Mouse (Mus musculus): ENCODE results near the gene Ubac2. TPM values are rescaled to one million over a fixed set of nuclear protein-coding genes. Genes with fewer than 3 reads are reported as not detected.
"Not testable (repeated sequence)": the region's sequence is repeated elsewhere in the genome, so short reads cannot be mapped to it uniquely, and the experiment has no call there.

Ubac2 gene
- total RNA-seq (2021): 10 to 100 TPM; 34.2 to 36.0 TPM
- long read RNA-seq, experiment 1, transcript Ubac2-201 (9 exons, 2,139 nt): major isoform, 59 of 73 reads
- long read RNA-seq, experiment 1, partial matches to known transcripts: 4 of 73 reads
- long read RNA-seq, experiment 1, other reads (novel, unspliced or antisense): 10 of 73 reads
- long read RNA-seq, experiment 2, transcript Ubac2-201 (9 exons, 2,139 nt): major isoform, 42 of 47 reads
- long read RNA-seq, experiment 2, partial matches to known transcripts: 3 of 47 reads
- long read RNA-seq, experiment 2, other reads (novel, unspliced or antisense): 2 of 47 reads

- peak; percentile 98 to 99 for DNase-seq (ENCODE audit: low spot score in 2 of 2)
Measured at GRCm38 (mm10) chr14:121878176-121878858, at the start of gene Ubac2. Ubac2 (plus strand) TSS chr14:121878620.

GRCm38 (mm10) chr14:121829816-121830442 lies 48.5 kb upstream of the Ubac2 start:
- DNase-seq (ENCODE audit: low spot score in 2 of 2): no peak

GRCm38 (mm10) chr14:121833001-121833520 lies 45.4 kb upstream of the Ubac2 start:
- no peak for DNase-seq (ENCODE audit: low spot score in 2 of 2)

- DNase-seq (ENCODE audit: low spot score in 2 of 2): no peak
Measured at GRCm38 (mm10) chr14:121838161-121838560, 40.3 kb upstream of the Ubac2 start.

GRCm38 (mm10) chr14:121840217-121840616 lies 38.2 kb upstream of the Ubac2 start:
- no peak for DNase-seq (ENCODE audit: low spot score in 2 of 2)

GRCm38 (mm10) chr14:121844486-121844885 lies 33.9 kb upstream of the Ubac2 start:
- DNase-seq (ENCODE audit: low spot score in 2 of 2): no peak

GRCm38 (mm10) chr14:121851231-121851630 lies 27.2 kb upstream of the Ubac2 start:
- no peak for DNase-seq (ENCODE audit: low spot score in 2 of 2)

GRCm38 (mm10) chr14:121852531-121852930 lies 25.9 kb upstream of the Ubac2 start:
- peak in 1 of 2 experiments; percentile 4 for DNase-seq (ENCODE audit: low spot score in 2 of 2)

- DNase-seq (ENCODE audit: low spot score in 2 of 2): peak; percentile 68 to 78
Measured at GRCm38 (mm10) chr14:121865162-121865561, 13.3 kb upstream of the Ubac2 start.

- DNase-seq (ENCODE audit: low spot score in 2 of 2): no peak
Measured at GRCm38 (mm10) chr14:121866574-121866973, 11.8 kb upstream of the Ubac2 start.

GRCm38 (mm10) chr14:121869111-121869510 lies 9.3 kb upstream of the Ubac2 start:
- DNase-seq (ENCODE audit: low spot score in 2 of 2): peak in 1 of 2 experiments; percentile 16

GRCm38 (mm10) chr14:121872760-121873159 lies 5.7 kb upstream of the Ubac2 start:
- DNase-seq (ENCODE audit: low spot score in 2 of 2): no peak

GRCm38 (mm10) chr14:121873172-121873571 lies 5.2 kb upstream of the Ubac2 start:
- no peak for DNase-seq (ENCODE audit: low spot score in 2 of 2)

- DNase-seq (ENCODE audit: low spot score in 2 of 2): no peak
Measured at GRCm38 (mm10) chr14:121873646-121874045, 4.8 kb upstream of the Ubac2 start.

GRCm38 (mm10) chr14:121876190-121876589 lies 2.2 kb upstream of the Ubac2 start:
- not testable (repeated sequence) for DNase-seq (ENCODE audit: low spot score in 2 of 2)

- DNase-seq (ENCODE audit: low spot score in 2 of 2): no peak
Measured at GRCm38 (mm10) chr14:121876860-121877259, 1.6 kb upstream of the Ubac2 start.

GRCm38 (mm10) chr14:121877640-121878039 lies 780 bp upstream of the Ubac2 start:
- DNase-seq (ENCODE audit: low spot score in 2 of 2): no peak

GRCm38 (mm10) chr14:121878859-121879206 lies 413 bp downstream of the Ubac2 start:
- DNase-seq (ENCODE audit: low spot score in 2 of 2): no peak

GRCm38 (mm10) chr14:121879266-121879840 lies 933 bp downstream of the Ubac2 start:
- no peak for DNase-seq (ENCODE audit: low spot score in 2 of 2)

GRCm38 (mm10) chr14:121881211-121881610 lies 2.8 kb downstream of the Ubac2 start:
- no peak for DNase-seq (ENCODE audit: low spot score in 2 of 2)

GRCm38 (mm10) chr14:121884150-121884797 lies 5.9 kb downstream of the Ubac2 start:
- no peak for DNase-seq (ENCODE audit: low spot score in 2 of 2)

Measured in left cerebral cortex, adult 18-20 months (tissue).